Mouse (Mus musculus) liver, adult (tissue): ENCODE measurements at regions not wholly inside any gene's neighbourhood (a gene's known extent, or its start where the extent isn't known, plus 50 kb on each side); places are given as distances from the start of the nearest gene placed in this dataset.

Experiments used
- GATA4 ChIP-seq: IDR thresholded peaks from 2 replicates; pipeline ENCODE4 v1.6.1; 2014; ENCODE audit warnings: mild to moderate bottlenecking, low read length; ENCODE audit not compliant: insufficient replicate concordance

GRCm38 (mm10) chr13:59348510-59348909 lies 236.5 kb downstream of the Agtpbp1 start:
- no peak for TF ChIP-seq GATA4

GRCm38 (mm10) chr13:59341871-59342270 lies 243.2 kb downstream of the Agtpbp1 start:
- TF ChIP-seq GATA4, result no peak

GRCm38 (mm10) chr13:59338436-59338835 lies 246.6 kb downstream of the Agtpbp1 start:
- TF ChIP-seq GATA4, result no peak

DNA sequence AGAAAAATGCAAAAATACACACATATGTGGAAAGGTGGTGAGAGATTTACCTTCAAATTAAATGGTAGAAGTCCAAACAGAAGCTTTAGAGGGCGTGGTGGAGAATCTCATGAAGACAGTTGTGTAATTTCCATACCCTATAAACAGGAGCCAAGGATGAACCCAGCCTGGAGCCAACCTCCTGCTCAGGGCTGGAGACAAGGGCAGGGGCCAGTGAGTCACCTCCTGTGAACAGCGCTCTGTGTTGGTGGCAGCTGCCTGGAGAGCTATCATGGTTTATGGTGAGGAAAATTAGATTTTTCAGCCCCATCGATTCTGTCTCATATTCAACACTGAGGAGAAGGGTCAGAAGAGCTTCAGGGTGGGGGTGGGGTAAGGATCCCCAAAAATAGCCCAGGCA lies 261.1 kb downstream of the Agtpbp1 start:
- TF ChIP-seq GATA4, result no peak

- no peak for TF ChIP-seq GATA4
These were observed 261.6 kb downstream of the Agtpbp1 start for GRCm38 (mm10) chr13:59323441-59323840.

DNA sequence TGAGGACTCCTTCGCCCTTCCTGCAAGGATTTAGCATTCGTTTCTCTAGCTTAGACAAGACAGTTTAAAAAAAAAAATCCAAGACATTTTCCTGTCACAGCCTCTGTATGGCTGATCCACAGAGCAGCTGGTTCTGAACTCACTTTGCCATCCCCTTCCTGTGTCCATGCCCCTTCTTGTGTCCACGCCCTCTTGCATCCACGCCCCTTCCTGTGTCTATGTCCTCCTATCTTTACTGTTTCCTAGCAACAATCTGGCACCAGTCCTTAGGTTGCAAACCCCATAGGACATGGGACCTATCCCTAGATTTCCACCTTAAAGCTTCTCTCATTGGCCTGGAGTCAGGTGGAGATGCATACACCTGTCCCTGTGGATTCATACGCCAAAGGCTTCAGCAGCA lies 264.8 kb downstream of the Agtpbp1 start:
- no peak for TF ChIP-seq GATA4

GRCm38 (mm10) chr13:59317458-59318005 lies 267.5 kb downstream of the Agtpbp1 start:
- no peak for TF ChIP-seq GATA4

- TF ChIP-seq GATA4, result no peak
These were observed 269.2 kb downstream of the Agtpbp1 start for GRCm38 (mm10) chr13:59315811-59316210.

DNA sequence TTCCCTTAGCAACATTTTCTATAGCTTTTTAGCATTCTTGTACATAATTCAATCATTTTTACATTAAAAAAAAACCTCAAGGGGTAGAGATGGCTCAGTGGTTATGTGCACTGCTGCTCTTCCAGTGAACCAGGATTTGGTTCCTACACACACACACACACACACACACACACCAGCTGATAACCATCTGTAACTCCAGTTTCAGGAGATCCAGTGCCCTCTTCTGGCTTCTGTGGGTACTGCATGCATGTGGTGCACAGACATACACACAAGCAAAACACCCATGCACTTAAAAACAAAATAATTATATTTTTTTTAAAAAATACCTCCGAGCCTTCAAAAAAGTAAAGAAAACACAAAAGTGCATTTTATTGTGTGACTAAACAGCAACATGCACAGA lies 270.6 kb downstream of the Agtpbp1 start:
- peak; percentile 57; the same call in 1 of the 2 replicates for TF ChIP-seq GATA4

DNA sequence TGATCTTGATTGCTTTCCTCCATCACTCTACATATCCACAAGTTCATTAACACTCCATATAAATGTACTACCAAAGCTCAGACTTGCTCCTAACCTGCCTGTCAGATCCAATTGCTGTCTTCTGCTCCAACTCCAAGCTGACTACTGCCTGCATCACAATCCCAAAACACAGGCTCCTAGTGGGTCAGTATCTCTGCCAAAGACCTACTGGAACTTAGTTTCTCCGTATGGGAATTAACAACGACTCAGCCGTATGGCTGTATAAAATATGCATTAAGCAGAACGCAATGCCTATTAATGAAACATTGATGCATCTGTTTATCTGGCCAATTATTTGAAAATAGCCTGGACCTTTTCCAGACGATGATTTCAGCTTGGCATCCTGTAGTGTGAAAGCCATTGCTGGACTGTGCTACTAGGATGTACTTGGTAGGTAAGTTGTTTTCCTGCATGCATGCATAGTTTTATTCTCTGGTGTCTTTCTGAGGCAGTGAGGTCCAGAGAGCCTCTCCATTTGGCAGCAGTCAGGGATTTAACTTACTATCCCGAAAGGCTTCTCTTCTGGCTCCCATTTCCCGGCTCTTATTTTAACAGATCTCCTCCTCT lies 271.2 kb downstream of the Agtpbp1 start:
- no peak for TF ChIP-seq GATA4

- TF ChIP-seq GATA4, result no peak
These were observed 292.1 kb downstream of the Agtpbp1 start for GRCm38 (mm10) chr13:59292905-59293304.

- TF ChIP-seq GATA4, result no peak
These were observed 295.9 kb downstream of the Agtpbp1 start for GRCm38 (mm10) chr13:59289127-59289526.

GRCm38 (mm10) chr13:59281199-59281598 lies 303.8 kb downstream of the Agtpbp1 start:
- no peak for TF ChIP-seq GATA4

- no peak for TF ChIP-seq GATA4
These were observed 305.9 kb downstream of the Agtpbp1 start for GRCm38 (mm10) chr13:59279136-59279535.

GRCm38 (mm10) chr13:59271661-59272060 lies 313.4 kb downstream of the Agtpbp1 start:
- TF ChIP-seq GATA4, result no peak

DNA sequence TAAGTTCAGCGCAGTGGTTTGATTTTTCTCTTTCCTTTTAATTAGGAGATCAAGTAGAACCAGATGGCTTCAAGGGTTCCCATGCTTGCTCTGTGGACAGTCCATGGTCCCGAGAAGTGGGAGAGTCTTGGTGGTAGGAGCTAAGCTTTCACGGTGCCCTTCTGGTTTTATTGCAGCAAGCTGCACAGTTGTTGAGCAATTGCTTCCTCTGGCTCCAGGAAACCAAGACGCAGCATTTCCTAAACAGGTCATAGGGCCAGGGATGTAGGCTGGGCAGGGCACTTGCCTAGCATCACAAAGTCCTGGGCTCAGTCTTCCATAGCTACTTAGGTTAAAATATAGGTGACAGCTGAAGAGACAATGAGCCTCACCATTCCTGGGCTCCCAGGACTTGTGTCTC lies 318.2 kb downstream of the Agtpbp1 start:
- TF ChIP-seq GATA4, result no peak

DNA sequence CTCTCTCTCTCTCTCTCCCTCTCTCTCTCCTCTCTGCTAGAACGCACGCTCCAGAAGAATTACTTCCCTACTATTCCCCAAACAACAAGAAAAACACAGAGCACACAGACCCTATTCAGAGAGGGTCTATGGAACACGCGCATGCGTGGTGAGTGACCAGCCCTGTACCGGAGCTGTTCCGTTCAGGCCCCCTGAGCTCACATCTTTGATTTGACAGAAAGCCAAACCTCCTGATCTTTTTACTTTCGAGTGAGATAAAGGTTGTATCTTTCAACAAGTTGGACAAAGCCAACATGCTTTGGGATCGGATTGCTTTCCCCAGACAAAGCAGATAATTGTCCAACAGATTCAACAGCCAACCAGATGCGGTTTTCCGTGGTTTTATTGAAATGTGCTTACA lies 320.9 kb downstream of the Agtpbp1 start:
- no peak for TF ChIP-seq GATA4
